Mouse (Mus musculus): ENCODE data around the gene Acsl1.

The Acsl1 gene

GRCm38 (mm10) chr8:46470792-46471781 lies at the start of gene Acsl1:
Gene Acsl1 (plus strand): TSS chr8:46471037.
- peak; percentile 54 to 96 for DNase-seq (ENCODE audit: low spot score in 2 of 2)

GRCm38 (mm10) chr8:46421515-46421914 lies 49.3 kb upstream of the Acsl1 start:
- no peak for DNase-seq (ENCODE audit: low spot score in 2 of 2)

- no peak for DNase-seq (ENCODE audit: low spot score in 2 of 2)
Observed at GRCm38 (mm10) chr8:46427940-46428339, 42.9 kb upstream of the Acsl1 start.

- DNase-seq (ENCODE audit: low spot score in 2 of 2) = peak; percentile 61 to 72
Observed at GRCm38 (mm10) chr8:46429871-46430270, 41.0 kb upstream of the Acsl1 start.

GRCm38 (mm10) chr8:46431921-46432320 lies 38.9 kb upstream of the Acsl1 start:
- DNase-seq (ENCODE audit: low spot score in 2 of 2) = no peak

- no peak for DNase-seq (ENCODE audit: low spot score in 2 of 2)
Observed at GRCm38 (mm10) chr8:46432581-46432980, 38.3 kb upstream of the Acsl1 start.

- no peak for DNase-seq (ENCODE audit: low spot score in 2 of 2)
Observed at GRCm38 (mm10) chr8:46433656-46434055, 37.2 kb upstream of the Acsl1 start.

GRCm38 (mm10) chr8:46438491-46438890 lies 32.3 kb upstream of the Acsl1 start:
- DNase-seq (ENCODE audit: low spot score in 2 of 2) = no peak

- no peak for DNase-seq (ENCODE audit: low spot score in 2 of 2)
Observed at GRCm38 (mm10) chr8:46445964-46446915, 24.6 kb upstream of the Acsl1 start.

- DNase-seq (ENCODE audit: low spot score in 2 of 2) = no peak
Observed at GRCm38 (mm10) chr8:46447334-46447733, 23.5 kb upstream of the Acsl1 start.

- DNase-seq (ENCODE audit: low spot score in 2 of 2) = no peak
Observed at GRCm38 (mm10) chr8:46448606-46449005, 22.2 kb upstream of the Acsl1 start.

- no peak for DNase-seq (ENCODE audit: low spot score in 2 of 2)
Observed at GRCm38 (mm10) chr8:46449063-46449462, 21.8 kb upstream of the Acsl1 start.

- no peak for DNase-seq (ENCODE audit: low spot score in 2 of 2)
Observed at GRCm38 (mm10) chr8:46449723-46450251, 21.1 kb upstream of the Acsl1 start.

- DNase-seq (ENCODE audit: low spot score in 2 of 2) = no peak
Observed at GRCm38 (mm10) chr8:46458215-46458811, 12.5 kb upstream of the Acsl1 start.

- no peak for DNase-seq (ENCODE audit: low spot score in 2 of 2)
Observed at GRCm38 (mm10) chr8:46468400-46468799, 2.4 kb upstream of the Acsl1 start.

GRCm38 (mm10) chr8:46469071-46469769 lies 1.6 kb upstream of the Acsl1 start:
- no peak for DNase-seq (ENCODE audit: low spot score in 2 of 2)

- DNase-seq (ENCODE audit: low spot score in 2 of 2) = peak in 1 of 2 experiments; percentile 95
Observed at GRCm38 (mm10) chr8:46470091-46470791, 596 bp upstream of the Acsl1 start.

GRCm38 (mm10) chr8:46471926-46472485 lies 1.2 kb downstream of the Acsl1 start:
- no peak for DNase-seq (ENCODE audit: low spot score in 2 of 2)

- DNase-seq (ENCODE audit: low spot score in 2 of 2) = no peak
Observed at GRCm38 (mm10) chr8:46474120-46474519, 3.3 kb downstream of the Acsl1 start.

- DNase-seq (ENCODE audit: low spot score in 2 of 2) = no peak
Observed at GRCm38 (mm10) chr8:46474634-46475033, 3.8 kb downstream of the Acsl1 start.

All from right cerebral cortex, postnatal 36 days (tissue).